8 mouse cellular contexts compared by ENCODE assay signal in genomic region chr1:59481456-59482291, GRCm38 (mm10). TPM values are rescaled to one million over a fixed set of nuclear protein-coding genes. Genes with fewer than 3 reads are reported as not detected.
A peak's percentile ranks its signal among the peaks of the same experiment; 100 is the strongest.
DNase-seq lines count a peak whose midpoint lies in the region; ATAC-seq and TF ChIP-seq lines count a peak whose summit lies in the region.

No protein-coding gene starts in this region.

- intact Hi-C loops in heart, postnatal 25 days (cut with DNase I) = loop anchor here (5.0 to 10.0 kb wide), 3 partner anchors 103 to 244 kb away; partner anchors contain the start of gene Als2

- TF ChIP-seq POLR2A in ES-Bruce4 (IDR thresholded peaks at IDR 0.05; ENCODE audit: insufficient read depth, low read length) = peak; percentile 81
- TF ChIP-seq POLR2A in lung, adult 2 months (IDR thresholded peaks at IDR 0.05; ENCODE audit: borderline replicate concordance, extremely low read depth, low read depth, low read length) = peak; percentile 93

- H3K4me2 ChIP-seq in forebrain, embryonic 14.5 days (ENCODE audit: low read length) = peak overlapping the region; percentile 98

- peak overlapping the region; percentile 86 for H3K9ac ChIP-seq in ES-Bruce4 (ENCODE audit: low read depth, poor library complexity, severe bottlenecking)
- H3K9ac ChIP-seq in forebrain, embryonic 14.5 days (ENCODE audit: low read length) = peak overlapping the region; percentile 73

- H3K27ac ChIP-seq in ES-Bruce4 (ENCODE audit: insufficient read depth, low read length) = peak overlapping the region; percentile 93
- H3K27ac ChIP-seq in forebrain, embryonic 14.5 days (ENCODE audit: low read depth, low read length) = peak overlapping the region; percentile 66

- ATAC-seq in cerebellum, adult (ENCODE audit: insufficient number of reproducible peaks, low FRiP score, low TSS enrichment) = peak; percentile 84
- peak; percentile 94 for ATAC-seq in forebrain, embryonic 14.5 days
- ATAC-seq in neutrophil, adult 5-6 weeks (ENCODE audit: extremely low read depth, insufficient number of reproducible peaks, low FRiP score, poor library complexity, severe bottlenecking) = peak; percentile 89

- peak; percentile 63 for TF ChIP-seq EP300 in ES-Bruce4 (IDR thresholded peaks at IDR 0.05; ENCODE audit: insufficient read depth, low read depth, low read length)

- H3K9me3 ChIP-seq in ES-Bruce4 (replicated peaks; ENCODE audit: control insufficient read depth, insufficient read depth, low read length, poor library complexity, severe bottlenecking) = no peaks in the 10 kb centered on the region
- no peaks in the 10 kb centered on the region for H3K9me3 ChIP-seq in forebrain, embryonic 14.5 days (replicated peaks; ENCODE audit: control insufficient read depth, low read length)

- peak; percentile 98 for DNase-seq in forebrain, embryonic 14.5 days (ENCODE audit: low spot score)
- peak; percentile 93 for DNase-seq in heart, postnatal 25 days (ENCODE audit: low spot score)
- peak; percentile 79 to 91 for DNase-seq in layer of hippocampus, adult 18-20 months (ENCODE audit: low spot score in 2 of 2)
- peak; percentile 88 for DNase-seq in lung, adult 2 months
- DNase-seq in thymus, adult 18-20 months = peak; percentile 88 to 91

- no peak for TF ChIP-seq CTCF in ES-Bruce4 (IDR thresholded peaks at IDR 0.05; ENCODE audit: low read depth, low read length)
- TF ChIP-seq CTCF in lung, adult 2 months (IDR thresholded peaks at IDR 0.05; ENCODE audit: insufficient read depth, low read length) = no peak

- peaks cover 18% of the 10 kb centered on the region for H3K36me3 ChIP-seq in ES-Bruce4 (ENCODE audit: control insufficient read depth, insufficient read depth, low read length, poor library complexity, severe bottlenecking)
- H3K36me3 ChIP-seq in forebrain, embryonic 14.5 days (ENCODE audit: control insufficient read depth, insufficient read depth, low read length) = no peaks in the 10 kb centered on the region

- peak overlapping the region; percentile 71 for H3K4me3 ChIP-seq in ES-Bruce4 (ENCODE audit: low read depth, low read length)
- peak overlapping the region; percentile 56 for H3K4me3 ChIP-seq in forebrain, embryonic 14.5 days (ENCODE audit: low read depth, low read length)
- H3K4me3 ChIP-seq in lung, adult 2 months (replicated peaks; ENCODE audit: extremely low read depth, low read depth, low read length) = peak overlapping the region; percentile 80

- WGBS in forebrain, embryonic 14.5 days = under 1% methylated on average over 54 of the region's 57 CpGs
- under 1% methylated on average over 57 of the region's 57 CpGs for WGBS in lung, adult 2 months

- H3K27me3 ChIP-seq in ES-Bruce4 (ENCODE audit: control insufficient read depth, insufficient read depth, low read length, poor library complexity, severe bottlenecking) = no peaks in the 10 kb centered on the region
- H3K27me3 ChIP-seq in forebrain, embryonic 14.5 days (replicated peaks; ENCODE audit: control insufficient read depth, insufficient read depth, low read length) = 0 out of 2 replicates have a peak, but pooled peaks cover 11% of the 10 kb centered on the region

- H3K4me1 ChIP-seq in ES-Bruce4 (ENCODE audit: control insufficient read depth, insufficient read depth, low read length) = no peaks in the 10 kb centered on the region
- H3K4me1 ChIP-seq in forebrain, embryonic 14.5 days (ENCODE audit: control insufficient read depth, insufficient read depth, low read length) = peaks cover 18% of the 10 kb centered on the region
- H3K4me1 ChIP-seq in lung, adult 2 months (ENCODE audit: control insufficient read depth, insufficient read depth, low read length) = peaks cover 10% of the 10 kb centered on the region; the same call in 1 of the 2 replicates

RNA-seq across cellular contexts. Expression of gene Fzd7, which starts 0.6 kb away (rescaled TPM):
- 51.7 and 54.5 TPM in 2 replicates for polyA plus RNA-seq in ES-Bruce4 (2011; ENCODE audit: insufficient read depth, insufficient read length, low read depth, missing spikeins)
- 3.4 and 3.9 TPM in 2 replicates for polyA plus RNA-seq in forebrain, embryonic 14.5 days (2014; fragmentation: Nextera tagmentation; extraction: Ambion mirVana)
- total RNA-seq in heart, postnatal 25 days (2021) = 1 to 10 TPM; 5.6 to 6.9 TPM
- 1 to 10 TPM; 8.4 to 9.0 TPM for total RNA-seq in layer of hippocampus, adult 18-20 months (2021)
- 39.4 and 41.0 TPM in 2 replicates for polyA plus RNA-seq in lung, adult 2 months (2012; rRNA removed)
- 0.98 and 1.2 TPM in 2 replicates for total RNA-seq in neutrophil, adult 5-6 weeks (2017)

RNA-seq across cellular contexts. Expression of gene Gm973, which starts 34.4 kb away (rescaled TPM):
- 1.9 and 2.4 TPM in 2 replicates for polyA plus RNA-seq in ES-Bruce4 (2011; ENCODE audit: insufficient read depth, insufficient read length, low read depth, missing spikeins)
- 5.5 and 6.2 TPM in 2 replicates for polyA plus RNA-seq in forebrain, embryonic 14.5 days (2014; fragmentation: Nextera tagmentation; extraction: Ambion mirVana)
- under 1 TPM in 1 of 2 experiments, not detected in 1; 0.61 TPM for total RNA-seq in heart, postnatal 25 days (2021)
- total RNA-seq in layer of hippocampus, adult 18-20 months (2021) = 10 to 100 TPM; 14.8 to 15.1 TPM
- 1.6 and 2.5 TPM in 2 replicates for polyA plus RNA-seq in lung, adult 2 months (2012; rRNA removed)
- total RNA-seq in neutrophil, adult 5-6 weeks (2017) = not detected in 2 replicates

Comparison
In these comparisons a context has a peak if more than half of its experiments do, and no peak if none do; other contexts are left out.
1. Peak in every context shown above with its lines: DNase-seq, ATAC-seq, H3K4me3 ChIP-seq and H3K27ac ChIP-seq.
2. RNA of gene Gm973, which starts 34.4 kb away (total RNA-seq): 14.8 to 15.1 TPM in layer of hippocampus, adult 18-20 months; 0.61 TPM in heart, postnatal 25 days and not detected in neutrophil, adult 5-6 weeks; every median in the first group is over 4 times any median in the second.